Mouse (Mus musculus): ENCODE measurements around the gene Olfm4.

Gene Olfm4

DNA sequence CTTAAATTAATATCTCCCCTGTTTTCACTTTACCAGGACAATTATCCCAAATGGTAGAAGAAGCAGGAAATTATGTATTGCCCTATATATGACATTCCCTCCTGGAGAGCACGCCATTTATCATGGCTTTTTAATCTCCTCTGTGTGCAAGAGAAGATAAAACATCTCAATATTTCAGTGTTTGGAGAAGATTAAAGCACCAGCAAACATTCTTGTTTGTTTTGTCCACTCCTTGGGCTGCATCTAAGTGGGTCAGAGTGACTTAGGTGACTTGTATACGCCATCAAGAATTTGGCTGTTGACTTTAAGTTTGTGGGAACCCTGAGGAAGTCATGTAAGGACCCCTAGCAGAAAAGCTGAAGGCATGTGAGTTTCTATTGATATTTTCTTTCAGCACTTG, at the start of gene Olfm4:
Gene Olfm4 (plus strand): TSS at position 301 of the 400 bp plus-strand sequence.
- DNase-seq (ENCODE audit: low read depth): no peak

DNA sequence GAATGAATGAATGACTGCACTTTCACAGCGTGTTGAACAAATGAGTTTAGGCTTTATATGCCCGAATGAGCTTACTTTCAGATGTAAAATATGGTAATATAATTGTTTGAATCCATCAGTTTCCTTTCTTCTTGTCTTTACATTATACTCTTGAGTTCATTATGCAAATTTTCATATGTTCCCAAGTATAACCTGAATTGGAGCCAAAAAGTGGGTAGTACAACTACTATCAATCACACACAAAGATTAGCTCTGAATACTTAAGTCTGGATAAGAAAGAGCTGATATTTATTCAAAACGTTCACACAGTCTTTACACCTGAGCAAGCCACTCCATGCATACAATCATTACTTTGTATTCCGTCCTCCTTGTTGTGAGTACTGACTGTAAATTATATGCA, 49.5 kb upstream of the Olfm4 start:
- no peak for DNase-seq (ENCODE audit: low read depth)

- no peak for DNase-seq (ENCODE audit: low read depth)
Observed at GRCm38 (mm10) chr14:79936879-79937468, 46.9 kb upstream of the Olfm4 start.

GRCm38 (mm10) chr14:79945876-79946275, 38.0 kb upstream of the Olfm4 start:
- no peak for DNase-seq (ENCODE audit: low read depth)

GRCm38 (mm10) chr14:79955678-79956077, 28.2 kb upstream of the Olfm4 start:
- no peak for DNase-seq (ENCODE audit: low read depth)

DNA sequence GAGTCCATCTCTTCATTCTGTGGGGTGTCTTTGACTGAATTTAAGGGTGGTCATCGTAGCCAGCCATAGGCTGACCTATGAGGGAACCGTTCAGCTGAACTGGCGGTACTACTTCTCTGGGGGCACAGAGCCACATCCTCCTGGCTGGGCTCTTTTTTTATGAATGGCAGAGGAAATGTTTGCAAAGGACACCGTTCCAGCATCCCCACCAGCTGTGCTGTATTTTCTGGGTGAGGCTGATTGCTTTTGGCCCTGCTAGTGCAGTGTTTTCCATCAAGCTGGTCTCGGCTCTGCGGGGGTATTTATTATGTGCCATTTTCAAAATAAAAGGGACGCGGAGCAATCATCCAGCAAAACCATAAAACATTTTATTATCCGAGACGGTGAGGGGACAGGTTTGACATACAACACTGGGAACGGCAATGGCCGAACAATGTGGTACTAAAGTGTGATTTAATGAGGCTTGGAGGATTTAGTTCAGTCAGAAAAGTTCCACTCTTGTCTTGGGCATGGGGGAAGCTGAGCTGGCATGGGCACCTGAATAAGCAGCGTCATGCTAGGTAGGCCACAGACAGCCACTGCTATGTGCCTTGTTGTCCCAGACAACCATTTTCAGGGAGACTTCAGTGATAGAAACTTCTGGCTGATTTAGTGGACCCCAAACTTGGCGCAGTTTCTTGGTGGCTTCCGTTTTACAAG, 25.9 kb upstream of the Olfm4 start:
- no peak for DNase-seq (ENCODE audit: low read depth)

GRCm38 (mm10) chr14:79961187-79961586, 22.7 kb upstream of the Olfm4 start:
- DNase-seq (ENCODE audit: low read depth): no peak

- DNase-seq (ENCODE audit: low read depth): no peak
Observed at GRCm38 (mm10) chr14:79961602-79962001, 22.3 kb upstream of the Olfm4 start.

DNA sequence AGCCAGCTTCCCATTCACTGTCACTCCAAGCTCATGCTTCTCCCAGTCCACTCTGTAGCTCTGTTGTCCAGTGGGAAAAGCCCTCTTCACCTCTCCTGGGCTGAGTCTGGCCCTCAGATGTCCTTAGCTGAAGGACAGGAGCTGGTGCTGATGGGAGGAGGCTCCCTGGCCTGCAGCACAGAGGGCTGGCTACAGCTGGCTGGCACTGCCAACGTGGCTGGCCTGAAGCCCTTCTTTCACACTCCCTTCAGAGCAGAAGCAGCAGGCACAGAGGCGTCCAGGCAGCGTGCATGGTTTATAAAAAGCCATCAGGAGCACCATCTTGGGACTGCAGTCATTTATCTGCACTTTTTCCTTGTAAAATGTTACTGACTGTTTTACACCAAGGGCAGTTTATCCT, 13.7 kb upstream of the Olfm4 start:
- DNase-seq (ENCODE audit: low read depth): no peak

DNA sequence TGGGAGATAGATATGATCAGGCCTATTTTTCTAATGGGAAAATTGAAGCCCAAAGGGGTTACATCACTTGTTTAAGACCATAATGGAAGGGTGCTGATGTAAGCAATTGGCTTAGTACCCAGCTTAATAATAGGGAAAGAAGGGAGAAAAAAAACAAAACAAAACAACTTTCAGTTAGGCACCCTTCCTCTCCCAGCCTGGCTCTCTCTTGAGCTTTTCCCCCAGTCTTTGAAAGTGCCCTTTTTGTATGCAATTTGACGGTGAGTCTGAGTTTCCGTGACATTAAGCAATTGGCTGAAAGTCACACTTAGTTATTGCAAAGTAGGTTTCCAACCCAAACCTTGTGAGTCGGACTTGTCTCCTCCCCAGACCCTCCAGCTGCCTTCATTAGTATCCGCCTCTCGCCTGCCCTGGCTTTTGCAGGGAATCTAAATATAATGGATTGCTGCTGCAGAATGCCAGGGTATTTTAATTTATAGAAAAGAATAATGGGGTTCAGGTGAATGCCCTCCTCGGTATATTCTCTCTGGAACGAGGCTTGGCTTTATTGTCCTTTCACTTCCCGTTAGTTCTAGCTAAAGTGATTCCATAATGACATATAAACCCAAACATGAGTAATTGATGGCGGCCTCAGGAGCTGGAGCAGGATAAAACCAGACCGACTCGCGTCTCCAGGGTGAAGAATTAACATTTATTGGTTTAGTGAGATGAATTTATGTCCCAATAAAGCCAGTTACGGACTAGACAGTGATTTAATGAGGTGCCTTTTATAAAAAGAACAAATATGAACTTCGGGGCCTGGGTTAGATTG, 12.7 kb upstream of the Olfm4 start:
- DNase-seq (ENCODE audit: low read depth): no peak

- no peak for DNase-seq (ENCODE audit: low read depth)
Observed at GRCm38 (mm10) chr14:79981437-79981836, 2.4 kb upstream of the Olfm4 start.

GRCm38 (mm10) chr14:79985137-79985670, 1.3 kb downstream of the Olfm4 start:
- peak; percentile 5 for DNase-seq (ENCODE audit: low read depth)

- no peak for DNase-seq (ENCODE audit: low read depth)
Observed at GRCm38 (mm10) chr14:79985696-79986095, 1.8 kb downstream of the Olfm4 start.

GRCm38 (mm10) chr14:79986831-79987230, 3.0 kb downstream of the Olfm4 start:
- DNase-seq (ENCODE audit: low read depth): no peak

DNA sequence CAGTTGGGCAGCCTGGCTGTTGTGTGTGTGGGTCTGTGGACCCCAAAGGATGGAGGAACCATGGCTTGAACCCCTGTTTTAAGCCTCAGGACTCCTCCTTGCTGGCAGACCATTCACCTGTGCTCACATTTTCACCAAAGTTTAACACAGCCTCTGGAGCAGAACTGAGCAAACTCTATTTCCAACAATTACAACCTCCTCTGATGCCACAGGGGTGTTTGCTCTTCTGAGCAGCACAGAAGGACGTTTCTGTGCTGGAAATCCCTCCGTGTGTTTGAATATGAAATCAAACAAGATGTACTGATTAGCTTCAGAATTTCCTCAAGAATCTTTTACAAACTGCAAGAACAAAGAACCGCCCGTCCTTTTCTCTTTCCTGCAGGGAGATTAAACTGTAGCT, 5.9 kb downstream of the Olfm4 start:
- DNase-seq (ENCODE audit: low read depth): no peak

DNA sequence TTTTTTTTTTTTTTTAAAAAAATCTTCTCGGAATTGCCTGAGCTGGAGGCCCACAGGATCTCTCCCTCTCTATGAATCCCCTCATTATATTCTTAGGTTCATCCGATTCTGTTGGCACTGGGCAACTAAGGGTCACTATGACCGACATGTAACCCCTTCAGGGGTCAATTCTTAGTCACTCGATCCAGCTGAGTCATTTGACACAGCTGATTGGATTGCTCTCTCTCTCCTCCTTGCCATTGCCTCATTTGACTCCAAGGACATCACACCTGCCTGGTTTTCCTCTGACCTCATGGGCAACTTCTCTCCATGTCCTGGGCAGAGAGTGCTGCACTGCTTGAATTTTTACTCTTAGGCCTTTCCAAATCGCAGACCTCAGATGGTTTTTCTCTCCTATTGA, 6.7 kb downstream of the Olfm4 start:
- no peak for DNase-seq (ENCODE audit: low read depth)

- no peak for DNase-seq (ENCODE audit: low read depth)
Observed at GRCm38 (mm10) chr14:79997534-79997933, 13.7 kb downstream of the Olfm4 start.

DNA sequence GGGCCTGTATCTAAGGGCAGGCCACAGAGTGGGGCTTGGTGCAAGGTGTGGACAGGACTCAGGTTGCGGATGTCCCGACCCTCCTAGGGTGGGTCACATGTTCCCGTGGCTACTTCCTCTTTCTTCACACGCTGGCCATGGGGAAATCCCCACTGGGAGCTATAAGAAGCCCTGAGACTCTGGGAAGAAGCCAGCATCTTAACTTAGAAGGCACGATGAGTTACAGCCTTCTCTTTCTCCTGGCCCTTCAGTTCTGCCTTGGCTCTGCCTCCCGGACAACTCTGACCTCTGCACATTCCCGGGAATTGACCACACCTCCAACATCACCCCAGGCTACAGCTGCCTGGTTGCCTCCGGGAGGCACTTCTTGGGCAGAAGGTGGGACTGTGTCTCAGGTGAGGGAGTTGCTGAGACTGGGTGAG, 16.2 kb downstream of the Olfm4 start:
- no peak for DNase-seq (ENCODE audit: low read depth)

DNA sequence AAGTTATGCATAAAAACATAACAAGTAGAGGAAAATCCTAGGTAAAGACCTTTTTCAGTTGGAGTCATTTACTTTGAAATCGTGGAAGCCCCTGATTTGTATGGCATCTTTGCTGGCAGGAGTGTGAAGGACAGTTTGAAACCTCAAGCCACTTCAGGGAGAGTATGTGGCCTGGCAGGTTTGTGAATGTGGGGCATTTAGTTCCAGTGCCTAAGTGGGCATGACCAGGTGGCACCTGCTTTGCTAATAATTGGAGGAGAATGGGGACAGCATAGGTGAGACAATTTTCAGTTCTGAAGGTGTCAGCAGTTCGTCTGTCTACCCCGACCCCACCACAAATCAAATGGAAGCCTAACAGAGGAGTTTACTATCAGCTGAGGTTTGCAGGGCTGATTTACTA, 23.8 kb downstream of the Olfm4 start:
- no peak for DNase-seq (ENCODE audit: low read depth)

- no peak for DNase-seq (ENCODE audit: low read depth)
Observed at GRCm38 (mm10) chr14:80010426-80010825, 26.5 kb downstream of the Olfm4 start.

GRCm38 (mm10) chr14:80014966-80015365, 31.1 kb downstream of the Olfm4 start:
- DNase-seq (ENCODE audit: low read depth): no peak

DNA sequence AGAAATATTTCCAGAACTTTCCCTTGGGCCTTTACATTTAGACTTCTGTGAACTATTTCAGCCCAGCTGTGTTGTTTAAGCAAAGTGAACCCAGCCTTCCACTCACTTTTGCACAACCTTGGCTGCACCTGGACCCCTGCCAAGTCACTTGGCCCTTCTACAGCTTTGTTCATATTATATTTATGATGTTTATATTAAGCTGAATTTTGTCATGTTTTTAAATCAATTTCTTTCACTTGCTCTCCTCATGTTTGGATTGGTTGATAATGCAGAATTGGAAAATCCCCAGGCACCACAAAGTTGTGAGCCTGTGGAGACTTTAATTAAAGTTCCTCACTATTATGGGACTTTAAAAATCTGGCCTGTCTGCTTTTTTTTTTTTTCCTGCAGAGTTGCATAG, 32.2 kb downstream of the Olfm4 start:
- no peak for DNase-seq (ENCODE audit: low read depth)

- no peak for DNase-seq (ENCODE audit: low read depth)
Observed at GRCm38 (mm10) chr14:80026078-80026477, 42.2 kb downstream of the Olfm4 start.
